Mouse (Mus musculus) ES-E14 (cell line): Measurements from ENCODE around the gene Grap. TPM values are rescaled to one million over a fixed set of nuclear protein-coding genes. Genes with fewer than 3 reads are reported as not detected.

Experiments
- DNase-seq: peaks from one replicate; pipeline ENCODE4 v3.0.0-alpha.2; 2013; ENCODE audit warnings: low read depth, low spot score
- H3K27ac ChIP-seq: 2 replicates; pipeline ENCODE4 v1.5.1; 2012; ENCODE audit warnings: low read depth, mild to moderate bottlenecking, low read length, moderate library complexity, mixed read lengths; ENCODE audit not compliant: poor library complexity, insufficient read depth, severe bottlenecking
- H3K36me3 ChIP-seq: 2 replicates; pipeline ENCODE4 v1.6.1; 2012; ENCODE audit warnings: mild to moderate bottlenecking, low read length, moderate library complexity, mixed read lengths; ENCODE audit not compliant: control insufficient read depth, poor library complexity, insufficient read depth, severe bottlenecking
- H3K4me1 ChIP-seq, 2 experiments: fragments of 150-350 bp in 1 of 2; sonication (generic) in 1 of 2; 2 replicates each; pipeline ENCODE4 v1.6.1; 2012; ENCODE audit warnings: low read length in 2 of 2, mild to moderate bottlenecking in 1 of 2, mixed read lengths in 1 of 2; ENCODE audit not compliant: control insufficient read depth in 2 of 2, insufficient read depth in 2 of 2, poor library complexity in 1 of 2
- H3K4me3 ChIP-seq, 2 experiments: fragments of 150-350 bp in 1 of 2; sonication (generic) in 1 of 2; 2 replicates each; pipeline ENCODE4 v1.5.1; 2012; ENCODE audit warnings: low read length in 2 of 2, low read depth in 1 of 2, mild to moderate bottlenecking in 1 of 2, mixed read lengths in 1 of 2; ENCODE audit not compliant: insufficient read depth in 1 of 2, poor library complexity in 1 of 2, severe bottlenecking in 1 of 2
- H3K9ac ChIP-seq: 2 replicates; pipeline ENCODE4 v1.6.1; 2012; ENCODE audit warnings: low read depth, mild to moderate bottlenecking, low read length, mixed read lengths; ENCODE audit not compliant: poor library complexity, insufficient read depth, severe bottlenecking
- H3K9me3 ChIP-seq: fragments of 150-350 bp; sonication (generic); 2 replicates; pipeline ENCODE4 v1.6.1; 2012; ENCODE audit warnings: low read depth, mild to moderate bottlenecking, low read length; ENCODE audit not compliant: control insufficient read depth, insufficient read depth
- CHD2 ChIP-seq: IDR thresholded peaks from 2 replicates; pipeline ENCODE4 v1.6.1; 2014; ENCODE audit warnings: mild to moderate bottlenecking, low read depth, low read length, inconsistent platforms
- HCFC1 ChIP-seq: IDR thresholded peaks from 2 replicates; pipeline ENCODE4 v1.6.1; 2012; ENCODE audit warnings: low read length, inconsistent platforms, borderline replicate concordance; ENCODE audit not compliant: insufficient read depth
- MAFK ChIP-seq: IDR thresholded peaks from 2 replicates; pipeline ENCODE4 v1.6.1; 2014; ENCODE audit warnings: mild to moderate bottlenecking, low read depth, low read length, inconsistent platforms; ENCODE audit not compliant: insufficient read depth
- ZC3H11A ChIP-seq: IDR thresholded peaks from 2 replicates; pipeline ENCODE4 v1.6.1; 2012; ENCODE audit warnings: low read depth, mild to moderate bottlenecking, inconsistent platforms, low read length, borderline replicate concordance
- ZNF384 ChIP-seq: IDR thresholded peaks from 2 replicates; pipeline ENCODE4 v1.6.1; 2012; ENCODE audit warnings: low read depth, low read length, inconsistent platforms
- in situ Hi-C, 2 experiments: fragments of 600-800 bp; cut with MboI; formaldehyde crosslinking; loops; one replicate each; pipeline ENCODE4 v1.15.1; 2025; ENCODE audit warnings: low sequenced_read_pairs in 2 of 2, inconsistent platforms in 1 of 2; ENCODE audit not compliant: unreplicated experiment in 2 of 2
- total RNA-seq: library from RNA; depleted of rRNA; stranded (reverse); fragments of 300-350 nt; gene quantifications from 2 replicates; pipeline ENCODE4 v1.2.3, GENCODE M21; 2012

The Grap gene
- total RNA-seq, 1 experiment, result 1.5 TPM

DNA sequence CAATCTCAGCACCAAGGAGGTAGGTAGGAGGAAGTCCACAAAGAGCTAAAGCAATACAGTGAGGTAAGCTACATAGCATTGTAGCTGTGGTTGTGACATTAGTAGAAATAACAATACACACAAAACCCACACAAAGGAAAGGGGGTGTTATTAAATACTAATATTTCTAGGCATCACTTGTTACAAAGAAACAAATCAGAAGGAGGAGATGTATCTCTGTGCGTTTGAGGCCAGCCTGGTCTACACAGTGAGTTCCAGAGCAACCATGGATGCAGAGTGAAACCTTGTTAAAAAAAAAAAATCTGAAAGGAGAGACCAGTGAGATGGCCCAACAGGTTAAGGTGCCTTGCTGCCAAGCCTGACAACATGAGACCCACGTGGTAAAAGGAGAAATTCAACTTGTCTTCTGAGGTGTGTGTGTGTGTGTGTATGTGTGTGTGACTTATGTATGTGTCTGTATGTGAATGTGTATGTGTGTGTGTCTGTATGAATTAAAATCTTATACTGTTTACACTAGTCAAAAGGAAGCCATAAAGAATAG, 6.5 kb upstream of the Grap start:
- in situ Hi-C loops, result no loop called here
- no peak overlapping the region for H3K9ac ChIP-seq
- peaks cover 0 to 3% of the 10 kb centered on the region in 2 experiments; a peak in 1 of 4 replicates for H3K4me1 ChIP-seq
- H3K9me3 ChIP-seq, result no peaks in the 10 kb centered on the region
- H3K27ac ChIP-seq, result no peak overlapping the region
- TF ChIP-seq ZNF384, result no peak
- no peak for TF ChIP-seq CHD2
- TF ChIP-seq HCFC1, result no peak
- TF ChIP-seq ZC3H11A, result no peak
- no peaks in the 10 kb centered on the region for H3K36me3 ChIP-seq
- no peak for DNase-seq
- no peak overlapping the region for H3K4me3 ChIP-seq

DNA sequence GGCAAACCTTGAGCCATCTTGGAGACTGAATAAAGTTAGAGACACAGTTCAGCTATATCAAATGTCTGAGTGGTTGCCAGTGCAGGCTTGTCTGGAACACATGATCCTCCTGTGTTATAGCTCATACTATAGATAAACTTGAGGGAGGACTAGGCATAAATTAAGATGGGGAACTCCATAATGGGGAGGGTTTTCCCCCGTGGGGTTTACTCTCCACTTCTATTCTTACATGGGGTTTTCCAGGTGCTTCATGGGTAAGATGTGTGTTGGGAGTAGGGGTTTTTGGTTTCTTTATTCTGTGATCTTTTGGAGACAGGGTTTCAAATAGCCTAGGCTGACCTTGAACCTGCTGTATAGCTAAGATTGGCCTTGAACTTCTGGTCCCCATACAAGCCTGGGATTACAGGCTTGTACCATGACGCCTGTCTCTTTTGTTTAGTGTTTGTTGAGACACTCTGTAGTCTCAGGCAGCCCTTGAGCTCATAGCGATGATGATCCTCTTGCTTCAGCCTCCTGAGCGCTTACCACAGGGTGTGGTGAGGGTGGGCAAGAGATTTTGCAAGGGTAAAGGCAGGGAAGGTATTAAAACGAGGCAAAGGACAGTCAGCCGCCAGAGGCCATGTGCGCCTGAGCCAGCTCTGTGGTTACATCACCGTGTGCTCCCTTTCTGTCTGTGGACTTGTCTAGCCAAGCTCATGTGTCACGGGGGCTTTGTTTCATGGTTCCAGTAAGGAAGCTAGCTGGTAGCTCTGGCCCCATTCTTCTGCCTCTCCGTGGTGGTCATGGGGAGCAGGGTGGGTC, 5.8 kb upstream of the Grap start:
- no peaks in the 10 kb centered on the region for H3K9me3 ChIP-seq
- no peak overlapping the region for H3K9ac ChIP-seq
- H3K4me1 ChIP-seq, result peaks cover 0 to 3% of the 10 kb centered on the region in 2 experiments; a peak in 1 of 4 replicates
- DNase-seq, result no peak
- no peak for TF ChIP-seq ZC3H11A
- no peak for TF ChIP-seq MAFK
- TF ChIP-seq ZNF384, result no peak
- TF ChIP-seq CHD2, result no peak
- TF ChIP-seq HCFC1, result no peak
- in situ Hi-C loops, result no loop called here
- H3K27ac ChIP-seq, result no peak overlapping the region
- no peak overlapping the region for H3K4me3 ChIP-seq
- no peaks in the 10 kb centered on the region for H3K36me3 ChIP-seq

DNA sequence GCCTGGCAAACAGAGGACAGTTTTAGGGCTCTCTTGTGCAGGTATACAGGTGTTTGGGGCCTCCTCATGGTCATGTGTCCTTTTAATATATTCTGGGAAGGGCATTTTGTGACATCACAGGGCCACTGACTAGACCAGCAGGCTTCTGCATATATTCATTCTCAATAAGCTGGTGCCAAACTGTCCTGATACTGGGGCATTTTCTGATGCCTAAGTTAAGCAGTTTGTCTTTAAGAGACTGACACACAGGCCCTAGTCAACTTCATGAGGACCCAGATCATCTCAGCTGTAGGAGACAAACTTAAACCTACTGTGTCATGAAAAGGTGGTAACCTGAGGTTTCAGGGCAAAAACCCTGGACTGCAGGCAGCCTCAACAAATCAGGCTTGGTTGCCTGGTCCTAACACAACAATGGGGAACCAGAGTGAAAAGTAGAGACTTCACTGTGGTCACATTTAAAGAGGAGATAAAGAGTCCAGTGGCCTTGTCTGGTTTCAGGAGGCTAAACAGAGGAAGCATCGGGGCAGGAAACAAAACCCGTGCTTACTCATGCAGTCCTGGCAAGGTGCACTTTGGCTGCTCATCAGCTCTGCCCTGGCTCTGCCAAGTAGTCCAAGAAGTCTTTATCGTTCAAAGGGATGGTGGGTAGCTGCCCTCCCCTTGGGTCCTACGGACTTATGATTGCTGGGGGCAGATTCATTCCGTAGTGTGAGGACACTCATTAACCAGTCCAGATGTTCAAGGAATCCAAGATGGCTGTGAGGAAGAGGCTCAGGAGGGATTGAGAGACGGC, 4.9 kb upstream of the Grap start:
- Histone ChIP-seq H3K27ac (no peak overlapping the region), H3K9ac (no peak overlapping the region), H3K9me3 (no peaks in the 10 kb centered on the region), H3K4me3 (no peak overlapping the region), H3K36me3 (no peaks in the 10 kb centered on the region), H3K4me1 (peaks cover 0 to 3% of the 10 kb centered on the region in 2 experiments; a peak in 1 of 4 replicates)
- TF ChIP-seq CHD2 (no peak), ZC3H11A (no peak)
- DNase-seq, result no peak
- in situ Hi-C loops, result no loop called here

DNA sequence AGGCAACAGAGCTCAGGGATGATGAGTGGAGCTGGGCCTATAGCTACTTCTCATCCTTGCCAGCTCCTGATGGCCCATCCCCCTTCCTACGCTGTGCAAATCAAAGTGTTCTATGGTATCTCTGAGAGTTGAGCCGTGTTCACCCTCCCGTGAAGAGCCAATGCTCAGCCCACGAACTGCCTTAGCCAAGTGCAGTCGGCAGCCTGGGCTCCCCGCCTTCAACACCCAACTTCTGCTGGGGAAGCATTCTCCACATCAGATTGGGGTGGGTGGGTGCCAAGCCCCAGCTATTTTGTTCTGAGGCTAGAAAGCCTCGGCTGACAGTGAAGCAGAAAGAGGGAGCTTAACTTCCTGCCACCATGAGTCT, 4.3 kb upstream of the Grap start:
- in situ Hi-C loops, result no loop called here
- Histone ChIP-seq H3K36me3 (no peaks in the 10 kb centered on the region), H3K4me3 (no peak overlapping the region), H3K4me1 (peaks cover 0 to 3% of the 10 kb centered on the region in 2 experiments; a peak in 1 of 4 replicates), H3K9ac (no peak overlapping the region), H3K9me3 (no peaks in the 10 kb centered on the region), H3K27ac (no peak overlapping the region)
- no peak for TF ChIP-seq HCFC1
- TF ChIP-seq ZNF384, result no peak
- TF ChIP-seq MAFK, result no peak
- TF ChIP-seq ZC3H11A, result no peak
- TF ChIP-seq CHD2, result no peak
- no peak for DNase-seq
